Mouse (Mus musculus) cerebellum, postnatal 25 days (tissue): ENCODE data around the gene Eif3f.

Experiments
- DNase-seq, 2 experiments: peaks; one replicate each; pipeline ENCODE4 v3.0.0; 2021; ENCODE audit warnings: mixed read lengths in 2 of 2

Gene Eif3f

GRCm38 (mm10) chr7:108972273-108972672 is 38.1 kb downstream of the Eif3f start:
- peak; percentile 62 to 75 for DNase-seq

GRCm38 (mm10) chr7:108985934-108986708 is 51.9 kb downstream of the Eif3f start:
- no peak for DNase-seq

- no peak for DNase-seq
Observed at GRCm38 (mm10) chr7:108991207-108991606, 57.0 kb downstream of the Eif3f start.
